ENCODE assay signal across 8 mouse cellular contexts in genomic region chr9:50616161-50616560, GRCm38 (mm10). TPM values are rescaled to one million over a fixed set of nuclear protein-coding genes. Genes with fewer than 3 reads are reported as not detected.
DNase-seq lines count a peak whose midpoint lies in the region; ATAC-seq and TF ChIP-seq lines count a peak whose summit lies in the region.

No protein-coding gene starts in this region.

- no peaks in the 10 kb centered on the region for H3K9me3 ChIP-seq in lung, embryonic 14.5 days (ENCODE audit: low read depth, low read length)
- no peaks in the 10 kb centered on the region for H3K9me3 ChIP-seq in embryonic facial prominence, embryonic 15.5 days (replicated peaks)
- no peaks in the 10 kb centered on the region for H3K9me3 ChIP-seq in intestine, postnatal 0 days (ENCODE audit: control insufficient read depth)
- H3K9me3 ChIP-seq in neural tube, embryonic 14.5 days (ENCODE audit: control insufficient read depth, low read length): no peaks in the 10 kb centered on the region

- no peak for ATAC-seq in lung, embryonic 14.5 days (ENCODE audit: insufficient read depth)
- no peak for ATAC-seq in embryonic facial prominence, embryonic 15.5 days (ENCODE audit: insufficient number of reproducible peaks, low FRiP score, low TSS enrichment, low read depth)
- no peak for ATAC-seq in intestine, postnatal 0 days
- no peak for ATAC-seq in neural tube, embryonic 14.5 days (ENCODE audit: low read depth)
- no peak for ATAC-seq in granulocyte monocyte progenitor cell, adult 5-6 weeks (replicated peaks; ENCODE audit: poor library complexity, severe bottlenecking)

- H3K27me3 ChIP-seq in lung, embryonic 14.5 days (ENCODE audit: insufficient read depth, low read length): no peaks in the 10 kb centered on the region
- no peaks in the 10 kb centered on the region for H3K27me3 ChIP-seq in embryonic facial prominence, embryonic 15.5 days
- no peaks in the 10 kb centered on the region for H3K27me3 ChIP-seq in intestine, postnatal 0 days (replicated peaks; ENCODE audit: control insufficient read depth, insufficient read depth, low read length)
- no peaks in the 10 kb centered on the region for H3K27me3 ChIP-seq in neural tube, embryonic 14.5 days (ENCODE audit: control insufficient read depth, insufficient read depth, low read length)

- no peak for DNase-seq in lung, embryonic 14.5 days
- DNase-seq in lung, adult 18-20 months: no peak
- DNase-seq in layer of hippocampus, postnatal 14 days (ENCODE audit: low spot score in 2 of 2): no peak
- DNase-seq in thymus, adult 18-20 months: no peak

- H3K9ac ChIP-seq in lung, embryonic 14.5 days: peak overlapping the region; percentile 94
- H3K9ac ChIP-seq in embryonic facial prominence, embryonic 15.5 days: peak overlapping the region; percentile 96
- H3K9ac ChIP-seq in intestine, postnatal 0 days (ENCODE audit: low read depth, low read length): peak overlapping the region; percentile 93
- peak overlapping the region; percentile 87 for H3K9ac ChIP-seq in neural tube, embryonic 14.5 days (replicated peaks; ENCODE audit: low read depth, low read length)

- WGBS in lung, embryonic 14.5 days: 36% methylated on average over 11 of the region's 11 CpGs
- 31% methylated on average over 11 of the region's 11 CpGs for WGBS in embryonic facial prominence, embryonic 15.5 days
- WGBS in intestine, postnatal 0 days: 33% methylated on average over 11 of the region's 11 CpGs
- WGBS in neural tube, embryonic 14.5 days: 43% methylated on average over 11 of the region's 11 CpGs

- no peak for TF ChIP-seq CTCF in lung, embryonic 14.5 days (IDR thresholded peaks at IDR 0.05; ENCODE audit: low read depth)
- no peak for TF ChIP-seq CTCF in intestine, postnatal 0 days (IDR thresholded peaks at IDR 0.05; ENCODE audit: low read depth)

- no peak overlapping the region for H3K27ac ChIP-seq in lung, embryonic 14.5 days (ENCODE audit: low read depth)
- H3K27ac ChIP-seq in embryonic facial prominence, embryonic 15.5 days (replicated peaks): peak overlapping the region; percentile 97; the same call in 1 of the 2 replicates
- H3K27ac ChIP-seq in intestine, postnatal 0 days (ENCODE audit: low read depth, low read length): no peak overlapping the region
- H3K27ac ChIP-seq in neural tube, embryonic 14.5 days (ENCODE audit: low read depth, low read length): no peak overlapping the region

- peak overlapping the region; percentile 81 for H3K4me2 ChIP-seq in lung, embryonic 14.5 days
- peak overlapping the region; percentile 59 for H3K4me2 ChIP-seq in embryonic facial prominence, embryonic 15.5 days (replicated peaks)
- peak overlapping the region; percentile 80 for H3K4me2 ChIP-seq in intestine, postnatal 0 days (replicated peaks; ENCODE audit: low read depth)
- peak overlapping the region; percentile 83 for H3K4me2 ChIP-seq in neural tube, embryonic 14.5 days (ENCODE audit: low read depth, low read length)

- peaks cover 40% of the 10 kb centered on the region for H3K36me3 ChIP-seq in lung, embryonic 14.5 days (ENCODE audit: insufficient read depth)
- peaks cover 34% of the 10 kb centered on the region for H3K36me3 ChIP-seq in embryonic facial prominence, embryonic 15.5 days
- peaks cover 23% of the 10 kb centered on the region for H3K36me3 ChIP-seq in intestine, postnatal 0 days (ENCODE audit: control insufficient read depth, insufficient read depth)
- peaks cover 22% of the 10 kb centered on the region; the same call in 1 of the 2 replicates for H3K36me3 ChIP-seq in neural tube, embryonic 14.5 days (ENCODE audit: control insufficient read depth, insufficient read depth, low read length)

- no peaks in the 10 kb centered on the region for H3K4me1 ChIP-seq in lung, embryonic 14.5 days (ENCODE audit: insufficient read depth)
- peaks cover 11% of the 10 kb centered on the region for H3K4me1 ChIP-seq in embryonic facial prominence, embryonic 15.5 days
- H3K4me1 ChIP-seq in intestine, postnatal 0 days (replicated peaks; ENCODE audit: control insufficient read depth, insufficient read depth, low read length): 0 out of 2 replicates have a peak, but pooled peaks cover 3% of the 10 kb centered on the region
- peaks cover 9% of the 10 kb centered on the region for H3K4me1 ChIP-seq in neural tube, embryonic 14.5 days (ENCODE audit: control insufficient read depth, insufficient read depth, low read length)

- peak overlapping the region; percentile 96 for H3K4me3 ChIP-seq in lung, embryonic 14.5 days (ENCODE audit: low read depth, low read length)
- H3K4me3 ChIP-seq in embryonic facial prominence, embryonic 15.5 days (replicated peaks): peak overlapping the region; percentile 79
- H3K4me3 ChIP-seq in intestine, postnatal 0 days (ENCODE audit: low read depth, low read length): peak overlapping the region; percentile 95
- H3K4me3 ChIP-seq in neural tube, embryonic 14.5 days (ENCODE audit: low read depth, low read length): peak overlapping the region; percentile 99

RNA-seq across cellular contexts. Expression of gene Pih1d2, which starts 1.0 kb away (rescaled TPM):
- polyA plus RNA-seq in lung, embryonic 14.5 days (2014; fragmentation: Nextera tagmentation; extraction: Ambion mirVana): 3.8 and 4.5 TPM in 2 replicates
- polyA plus RNA-seq in embryonic facial prominence, embryonic 15.5 days (2015; fragmentation: Nextera tagmentation; extraction: Ambion mirVana): 8.8 and 12.8 TPM in 2 replicates
- 0.88 and 1.6 TPM in 2 replicates for polyA plus RNA-seq in intestine, postnatal 0 days (2015; fragmentation: Nextera tagmentation; extraction: Ambion mirVana)
- 4.4 and 5.5 TPM in 2 replicates for polyA plus RNA-seq in neural tube, embryonic 14.5 days (2014; fragmentation: Nextera tagmentation; extraction: Ambion mirVana)
- 1 to 10 TPM; 2.7 to 3.6 TPM for total RNA-seq in layer of hippocampus, postnatal 14 days (2021)
- 0.41 and 1.5 TPM in 2 replicates for total RNA-seq in granulocyte monocyte progenitor cell, adult 5-6 weeks (2014; fragmentation: Nextera tagmentation)
- total RNA-seq in granulocyte monocyte progenitor cell, adult 5-6 weeks (2017): 0.41 and 7.5 TPM in 2 replicates

RNA-seq across cellular contexts. Expression of gene Nkapd1, which starts 1.1 kb away (rescaled TPM):
- polyA plus RNA-seq in lung, embryonic 14.5 days (2014; fragmentation: Nextera tagmentation; extraction: Ambion mirVana): 21.9 and 25.2 TPM in 2 replicates
- 23.1 and 25.2 TPM in 2 replicates for polyA plus RNA-seq in embryonic facial prominence, embryonic 15.5 days (2015; fragmentation: Nextera tagmentation; extraction: Ambion mirVana)
- polyA plus RNA-seq in intestine, postnatal 0 days (2015; fragmentation: Nextera tagmentation; extraction: Ambion mirVana): 13.9 and 14.6 TPM in 2 replicates
- polyA plus RNA-seq in neural tube, embryonic 14.5 days (2014; fragmentation: Nextera tagmentation; extraction: Ambion mirVana): 21.9 and 24.5 TPM in 2 replicates
- 10 to 100 TPM; 22.9 to 23.9 TPM for total RNA-seq in layer of hippocampus, postnatal 14 days (2021)
- total RNA-seq in granulocyte monocyte progenitor cell, adult 5-6 weeks (2014; fragmentation: Nextera tagmentation): 26.3 and 29.6 TPM in 2 replicates
- total RNA-seq in granulocyte monocyte progenitor cell, adult 5-6 weeks (2017): 36.4 and 43.9 TPM in 2 replicates

RNA-seq across cellular contexts. Expression of gene Timm8b, which starts 12.5 kb away (rescaled TPM):
- polyA plus RNA-seq in lung, embryonic 14.5 days (2014; fragmentation: Nextera tagmentation; extraction: Ambion mirVana): 224 and 244 TPM in 2 replicates
- 208 and 217 TPM in 2 replicates for polyA plus RNA-seq in embryonic facial prominence, embryonic 15.5 days (2015; fragmentation: Nextera tagmentation; extraction: Ambion mirVana)
- 387 and 412 TPM in 2 replicates for polyA plus RNA-seq in intestine, postnatal 0 days (2015; fragmentation: Nextera tagmentation; extraction: Ambion mirVana)
- 375 and 448 TPM in 2 replicates for polyA plus RNA-seq in neural tube, embryonic 14.5 days (2014; fragmentation: Nextera tagmentation; extraction: Ambion mirVana)
- total RNA-seq in layer of hippocampus, postnatal 14 days (2021): 100 to 1,000 TPM; 251 to 256 TPM
- total RNA-seq in granulocyte monocyte progenitor cell, adult 5-6 weeks (2014; fragmentation: Nextera tagmentation): 134 and 159 TPM in 2 replicates
- total RNA-seq in granulocyte monocyte progenitor cell, adult 5-6 weeks (2017): 238 and 258 TPM in 2 replicates

RNA-seq across cellular contexts. Expression of gene Sdhd, which starts 12.5 kb away (rescaled TPM):
- 288 and 300 TPM in 2 replicates for polyA plus RNA-seq in lung, embryonic 14.5 days (2014; fragmentation: Nextera tagmentation; extraction: Ambion mirVana)
- 249 TPM in 2 replicates for polyA plus RNA-seq in embryonic facial prominence, embryonic 15.5 days (2015; fragmentation: Nextera tagmentation; extraction: Ambion mirVana)
- 738 and 800 TPM in 2 replicates for polyA plus RNA-seq in intestine, postnatal 0 days (2015; fragmentation: Nextera tagmentation; extraction: Ambion mirVana)
- polyA plus RNA-seq in neural tube, embryonic 14.5 days (2014; fragmentation: Nextera tagmentation; extraction: Ambion mirVana): 257 and 294 TPM in 2 replicates
- 100 to 1,000 TPM; 140 to 146 TPM for total RNA-seq in layer of hippocampus, postnatal 14 days (2021)
- total RNA-seq in granulocyte monocyte progenitor cell, adult 5-6 weeks (2014; fragmentation: Nextera tagmentation): 172 and 230 TPM in 2 replicates
- 178 and 221 TPM in 2 replicates for total RNA-seq in granulocyte monocyte progenitor cell, adult 5-6 weeks (2017)

RNA-seq across cellular contexts. Expression of gene Dlat, which starts 43.4 kb away (rescaled TPM):
- polyA plus RNA-seq in lung, embryonic 14.5 days (2014; fragmentation: Nextera tagmentation; extraction: Ambion mirVana): 53.7 and 55.3 TPM in 2 replicates
- 50.1 and 51.3 TPM in 2 replicates for polyA plus RNA-seq in embryonic facial prominence, embryonic 15.5 days (2015; fragmentation: Nextera tagmentation; extraction: Ambion mirVana)
- 35.3 and 41.7 TPM in 2 replicates for polyA plus RNA-seq in intestine, postnatal 0 days (2015; fragmentation: Nextera tagmentation; extraction: Ambion mirVana)
- 65.1 and 67.2 TPM in 2 replicates for polyA plus RNA-seq in neural tube, embryonic 14.5 days (2014; fragmentation: Nextera tagmentation; extraction: Ambion mirVana)
- total RNA-seq in layer of hippocampus, postnatal 14 days (2021): 100 to 1,000 TPM; 142 to 149 TPM
- 33.9 and 61.3 TPM in 2 replicates for total RNA-seq in granulocyte monocyte progenitor cell, adult 5-6 weeks (2014; fragmentation: Nextera tagmentation)
- total RNA-seq in granulocyte monocyte progenitor cell, adult 5-6 weeks (2017): 30.4 and 48.5 TPM in 2 replicates
